Mouse (Mus musculus) T-cell, adult 2 months (primary cell): ENCODE results near the gene Cadm2.

Experiments used
- DNase-seq: peaks from one replicate; pipeline ENCODE4 v3.0.0; 2022; ENCODE audit warnings: low spot score

Gene Cadm2

DNA sequence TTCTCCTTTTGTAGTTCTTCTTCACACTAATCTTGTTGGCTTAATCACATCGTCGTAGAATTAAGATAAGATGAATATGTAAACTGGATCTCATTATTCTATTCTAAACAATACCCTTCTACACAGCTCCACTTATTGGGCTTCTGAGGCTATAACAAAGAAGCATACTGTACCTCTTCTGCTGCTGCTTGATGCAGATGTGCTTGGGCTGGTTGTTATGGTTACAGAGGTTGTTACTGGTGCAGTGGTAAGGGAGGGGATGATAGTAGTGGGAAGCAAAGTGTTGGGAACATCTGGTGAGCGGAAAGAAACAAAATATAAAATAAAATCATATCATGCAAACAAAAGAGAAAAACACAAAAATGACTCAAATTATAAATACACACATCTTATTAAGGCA, 889.5 kb downstream of the Cadm2 start:
- no peak for DNase-seq

DNA sequence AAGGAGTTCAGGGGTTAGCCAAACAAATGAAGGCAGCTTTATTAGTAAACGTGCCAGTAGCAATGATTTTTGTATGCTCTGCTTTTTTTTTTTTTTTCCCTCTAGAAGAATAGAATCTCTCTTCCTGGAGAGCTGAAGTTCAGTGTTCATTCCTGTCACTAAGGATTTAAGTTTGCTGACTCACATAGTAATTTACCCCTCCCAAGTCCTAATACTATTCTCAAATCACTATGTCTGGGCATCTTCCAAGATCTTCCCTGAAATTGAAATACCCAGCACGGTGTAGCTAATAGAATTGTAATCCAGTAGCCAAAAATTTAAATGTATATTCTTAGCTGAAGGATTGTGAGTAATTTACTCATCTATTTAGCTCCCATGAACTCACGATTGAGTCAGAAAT, 914.2 kb downstream of the Cadm2 start:
- DNase-seq: no peak

DNA sequence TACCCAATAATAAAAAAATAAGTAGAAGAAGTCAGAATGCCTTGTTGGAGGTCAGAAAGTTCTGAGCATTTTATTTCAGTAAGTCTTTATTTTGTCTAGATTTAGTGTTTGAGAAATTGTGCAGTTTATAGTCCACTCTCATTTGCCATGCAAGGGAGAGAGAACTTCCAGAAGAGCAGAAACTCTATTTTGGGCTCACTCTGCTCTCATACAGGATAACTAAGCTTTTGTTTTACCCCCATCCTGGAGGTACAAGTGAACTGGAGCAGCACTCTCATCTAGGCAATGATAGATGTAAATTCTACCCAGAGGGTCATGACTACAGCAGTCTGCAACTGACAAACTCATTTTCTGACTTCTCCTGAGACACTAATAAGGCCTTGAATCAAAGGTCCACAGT, 925.9 kb downstream of the Cadm2 start:
- no peak for DNase-seq

DNA sequence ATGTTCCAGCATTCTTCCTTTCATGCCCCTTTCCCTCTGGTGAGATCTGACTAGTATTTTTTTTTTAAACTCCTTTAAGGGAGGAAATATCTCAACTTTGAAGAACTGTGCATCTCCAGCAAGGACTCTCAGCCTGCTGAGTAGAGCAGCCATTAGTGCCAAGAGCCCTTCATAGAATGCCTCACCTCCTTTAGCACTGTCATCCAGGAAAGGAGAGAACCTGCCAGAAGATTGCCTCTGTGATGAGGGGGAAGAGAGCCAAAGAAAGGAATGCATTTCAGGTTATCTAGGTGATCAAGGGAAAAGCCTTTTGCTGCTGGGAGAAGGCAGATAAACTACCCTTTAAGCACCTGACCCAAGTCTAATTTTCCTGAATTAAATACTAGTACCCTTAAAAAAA, 943.5 kb downstream of the Cadm2 start:
- DNase-seq: no peak

DNA sequence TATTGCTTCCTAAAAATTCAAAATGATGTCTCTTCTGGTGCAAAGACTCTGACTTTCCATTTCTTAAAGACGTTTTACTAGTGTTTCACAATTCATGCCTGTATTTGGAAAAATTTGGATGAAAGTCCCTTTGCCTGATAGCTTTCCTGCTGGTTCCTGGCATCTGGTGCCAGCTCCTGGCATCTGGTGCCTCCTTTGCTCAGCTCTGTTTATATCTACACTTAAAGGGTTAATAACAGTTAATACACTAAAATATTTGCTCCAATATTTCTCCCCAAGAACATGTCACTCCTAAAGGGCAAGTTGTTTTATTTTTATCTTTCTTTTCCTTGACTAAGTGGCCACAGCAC, 969.7 kb downstream of the Cadm2 start:
- DNase-seq: no peak

DNA sequence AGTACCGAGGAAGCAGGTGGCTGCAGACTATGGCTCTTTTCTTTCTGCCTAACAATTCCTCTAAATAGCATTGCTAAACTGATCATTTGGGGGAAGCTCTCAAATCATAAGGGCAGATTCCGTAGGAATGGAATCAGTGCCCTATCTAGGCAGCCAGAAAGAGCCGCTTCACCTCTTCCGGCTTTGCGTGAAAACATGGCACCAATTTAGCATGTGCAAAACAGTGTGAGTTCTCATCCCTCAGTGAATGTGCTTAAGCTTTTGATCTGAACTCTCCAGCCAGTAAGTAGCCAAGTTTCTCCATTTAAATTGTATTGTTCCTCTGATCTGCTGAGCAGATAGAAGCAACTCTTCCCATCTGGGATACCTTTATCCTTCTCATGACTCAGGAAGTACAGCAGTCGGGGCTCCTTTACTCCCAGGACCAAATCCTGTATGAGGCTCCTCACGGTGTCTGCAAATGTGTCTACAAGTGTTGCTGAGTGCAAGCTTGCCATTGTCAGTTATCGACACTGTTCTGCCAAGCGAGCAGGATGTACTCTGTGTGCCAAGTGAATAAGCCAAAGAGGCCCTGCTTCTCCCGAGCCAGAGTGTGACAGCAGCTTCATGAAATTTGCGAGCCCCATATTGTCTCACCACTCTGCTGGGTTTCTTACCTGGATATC, 970.2 kb downstream of the Cadm2 start:
- DNase-seq: no peak

DNA sequence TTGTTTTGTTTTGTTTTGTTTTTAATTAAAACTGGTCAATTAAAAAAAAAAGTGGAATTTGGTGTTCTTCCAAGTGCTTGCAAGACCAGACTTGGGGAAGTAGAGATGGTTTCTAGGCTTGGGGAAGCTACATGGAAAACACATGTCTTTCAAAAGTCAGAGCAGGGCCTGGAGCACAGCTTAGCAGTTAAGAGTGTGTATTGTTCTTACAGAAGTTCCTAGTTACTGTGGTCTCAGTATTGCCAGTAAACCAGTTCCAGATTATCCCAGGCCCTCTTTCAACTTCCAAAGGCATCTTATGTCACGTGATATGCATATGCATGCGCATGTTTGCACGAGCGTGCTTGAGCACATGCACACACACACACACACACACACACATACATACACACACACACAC, 972.9 kb downstream of the Cadm2 start:
- DNase-seq: no peak

DNA sequence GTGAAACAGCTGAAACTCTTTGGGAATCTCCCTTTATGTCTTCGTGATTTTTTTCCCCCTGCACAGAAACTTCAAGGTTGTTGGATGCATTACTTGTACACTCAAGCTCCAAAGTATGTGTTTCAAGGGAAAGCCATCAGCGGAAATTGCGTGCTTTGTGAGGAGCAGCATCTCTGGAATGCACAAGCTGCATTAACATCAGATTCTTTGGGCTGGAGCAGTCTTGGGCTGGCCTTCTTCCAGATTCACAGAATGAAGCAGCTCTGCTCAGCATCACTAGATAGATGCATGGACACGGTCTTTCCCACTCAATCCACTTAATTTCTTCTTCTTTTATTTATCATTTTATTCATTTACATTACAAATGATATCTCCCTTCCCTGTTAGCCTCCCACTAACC, 977.1 kb downstream of the Cadm2 start:
- DNase-seq: no peak

DNA sequence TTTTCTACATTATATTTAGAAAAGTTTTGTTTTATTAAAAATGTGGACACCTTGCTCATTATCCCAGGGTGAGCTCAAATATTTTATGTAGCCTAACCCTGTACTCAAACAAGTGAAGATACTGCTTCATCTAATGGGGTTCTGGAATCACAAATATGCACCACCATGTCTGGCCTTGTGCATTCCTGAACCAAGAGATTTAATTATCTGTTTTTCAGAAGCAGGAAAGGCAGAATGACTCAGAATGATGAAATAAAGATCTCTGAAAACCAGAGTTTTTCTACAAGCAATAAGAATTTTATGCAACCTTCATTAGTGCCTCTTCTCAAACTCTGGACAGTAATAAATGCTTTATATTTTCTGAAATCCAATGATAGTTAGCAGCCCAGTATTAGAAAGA, 993.2 kb downstream of the Cadm2 start:
- DNase-seq: no peak

DNA sequence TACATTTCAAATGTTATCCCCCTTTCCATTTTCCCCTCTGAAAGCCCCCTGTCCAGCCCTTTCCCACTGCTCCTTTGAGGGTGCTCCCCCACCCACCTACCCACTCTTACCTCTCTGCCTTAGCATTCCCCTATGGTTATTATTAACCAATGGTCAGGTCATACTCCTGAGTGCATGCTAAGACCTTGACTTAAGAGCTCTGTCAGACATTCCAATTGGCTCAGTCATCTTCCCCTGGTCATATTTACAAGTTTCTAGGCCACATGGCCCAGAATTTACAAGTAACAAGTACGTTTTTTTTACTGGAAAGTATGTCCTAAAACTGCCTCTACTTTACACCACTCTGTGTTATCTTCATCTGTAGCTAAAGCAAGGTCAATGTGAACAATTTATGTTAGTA, 998.3 kb downstream of the Cadm2 start:
- no peak for DNase-seq

DNA sequence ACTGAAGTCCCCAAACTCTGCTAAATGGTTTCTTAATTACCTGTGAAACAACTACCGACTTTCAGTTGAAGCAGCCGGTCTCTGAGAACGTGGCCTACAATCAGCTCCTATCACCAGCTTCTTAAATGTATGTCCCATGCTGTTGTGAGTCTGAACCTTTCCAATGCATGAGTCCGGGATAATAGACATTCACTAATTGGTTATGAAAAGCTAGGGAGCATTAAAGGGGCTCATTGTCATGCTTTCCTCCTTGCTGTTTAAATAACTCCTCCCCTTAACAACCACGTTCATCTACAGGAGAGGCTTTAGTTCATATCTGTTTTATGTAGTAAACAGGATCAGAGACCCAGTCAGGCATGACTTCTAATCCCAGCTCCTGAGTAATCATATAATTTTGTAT, 1008.1 kb downstream of the Cadm2 start:
- DNase-seq: no peak
